Mouse (Mus musculus): ENCODE measurements around the gene Hspa1l.
"Not testable (repeated sequence)": the region's sequence is repeated elsewhere in the genome, so short reads cannot be mapped to it uniquely, and the experiment has no call there.

The Hspa1l gene

DNA sequence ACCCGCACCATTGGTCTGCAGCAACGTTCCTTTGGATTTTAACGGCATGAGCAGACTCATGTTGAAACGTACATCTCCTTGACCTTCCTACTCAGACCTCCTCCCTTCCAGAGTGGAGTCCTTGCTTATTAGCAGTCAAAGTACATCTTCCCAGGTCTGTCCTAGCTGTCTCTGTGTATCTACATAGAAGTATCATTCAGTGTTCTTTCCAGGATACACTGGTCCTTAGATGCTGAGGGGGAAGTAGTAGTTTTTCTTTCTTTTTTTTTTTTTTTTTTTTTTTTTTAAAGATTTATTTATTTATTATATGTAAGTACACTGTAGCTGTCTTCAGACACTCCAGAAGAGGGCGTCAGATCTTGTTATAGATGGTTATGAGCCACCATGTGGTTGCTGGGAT lies 33.4 kb downstream of the Hspa1l start:
- DNase-seq, result not testable (repeated sequence)

DNA sequence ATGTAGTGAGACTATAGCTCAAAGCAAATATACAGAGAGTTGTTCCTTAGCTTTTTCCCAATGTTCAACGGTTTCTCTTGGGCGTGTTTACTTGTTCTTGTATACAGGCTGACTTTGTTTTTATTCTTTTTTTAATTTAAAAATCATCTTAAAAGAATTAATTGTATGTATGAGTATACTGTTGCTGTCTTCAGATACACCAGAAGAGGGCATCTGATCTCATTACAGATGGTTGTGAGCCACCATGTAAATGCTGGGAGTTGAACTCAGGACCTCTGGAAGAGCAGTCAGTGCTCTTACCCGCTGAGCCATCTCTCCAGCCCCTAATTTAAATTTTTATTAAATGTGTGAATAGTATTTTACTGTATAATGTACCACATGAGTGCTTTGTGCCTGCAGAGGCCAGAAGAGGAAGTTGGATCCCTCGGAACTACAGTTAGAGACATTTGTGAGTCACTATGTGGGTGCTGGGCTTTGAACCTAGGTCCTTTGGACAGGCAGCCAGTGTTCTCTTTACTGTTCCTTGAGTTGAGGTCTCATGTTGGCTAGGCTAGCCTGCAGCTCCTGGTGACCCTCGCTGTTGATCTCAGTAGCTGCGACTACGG lies 35.0 kb downstream of the Hspa1l start:
- no peak for DNase-seq

DNA sequence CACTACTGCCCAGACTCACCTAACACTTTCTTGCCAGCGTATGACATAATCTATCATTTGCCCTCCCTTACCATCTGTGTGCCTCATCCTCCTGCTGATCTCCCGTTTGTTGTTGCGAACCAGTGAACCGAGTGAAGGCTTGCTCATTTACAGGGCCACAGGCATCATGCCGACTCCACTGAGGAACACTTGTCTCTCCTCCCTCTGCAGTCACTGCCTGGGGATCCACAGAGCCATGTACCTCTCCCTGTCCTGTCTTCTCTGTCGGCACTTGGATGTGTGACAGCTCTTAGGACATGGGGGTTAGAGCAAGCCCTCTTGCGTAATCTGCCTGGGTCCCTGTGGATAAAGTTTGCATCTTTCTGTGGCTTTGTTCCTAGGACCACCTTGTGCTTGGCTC lies 37.1 kb downstream of the Hspa1l start:
- no peak for DNase-seq

DNA sequence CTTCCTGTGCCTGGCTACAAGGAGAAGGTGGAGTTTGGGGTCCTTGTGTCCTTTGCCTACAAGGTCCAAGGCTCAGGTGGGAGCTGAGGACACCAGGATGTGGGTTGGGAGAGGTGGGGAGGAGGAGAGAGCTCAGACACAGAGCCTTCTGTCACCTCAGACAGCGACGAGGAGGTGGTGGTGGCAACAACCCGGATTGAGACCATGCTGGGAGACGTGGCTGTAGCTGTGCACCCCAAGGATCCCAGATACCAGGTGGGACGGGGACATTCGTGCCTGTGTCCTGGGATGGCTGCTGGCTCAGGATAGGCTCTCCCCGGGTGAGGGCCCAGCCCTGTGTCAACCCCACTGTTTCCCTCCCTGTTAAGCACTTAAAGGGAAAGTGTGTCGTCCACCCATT lies 38.9 kb downstream of the Hspa1l start:
- DNase-seq, result peak; percentile 2

DNA sequence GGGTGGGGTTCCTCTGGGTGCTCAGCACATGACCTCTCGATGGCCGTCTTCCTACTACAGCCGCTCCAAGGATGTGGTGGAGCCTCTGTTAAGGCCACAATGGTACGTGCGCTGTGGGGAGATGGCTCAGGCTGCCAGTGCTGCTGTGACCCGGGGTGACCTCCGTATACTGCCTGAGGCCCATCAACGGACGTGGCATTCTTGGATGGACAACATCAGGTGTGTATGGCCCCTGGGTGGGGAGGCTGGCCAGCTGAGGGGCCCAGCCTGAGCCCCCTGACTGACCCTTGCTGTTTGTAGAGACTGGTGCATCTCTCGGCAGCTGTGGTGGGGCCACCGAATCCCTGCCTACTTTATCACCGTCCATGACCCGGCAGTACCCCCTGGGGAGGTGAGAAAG lies 39.9 kb downstream of the Hspa1l start:
- DNase-seq, result no peak

DNA sequence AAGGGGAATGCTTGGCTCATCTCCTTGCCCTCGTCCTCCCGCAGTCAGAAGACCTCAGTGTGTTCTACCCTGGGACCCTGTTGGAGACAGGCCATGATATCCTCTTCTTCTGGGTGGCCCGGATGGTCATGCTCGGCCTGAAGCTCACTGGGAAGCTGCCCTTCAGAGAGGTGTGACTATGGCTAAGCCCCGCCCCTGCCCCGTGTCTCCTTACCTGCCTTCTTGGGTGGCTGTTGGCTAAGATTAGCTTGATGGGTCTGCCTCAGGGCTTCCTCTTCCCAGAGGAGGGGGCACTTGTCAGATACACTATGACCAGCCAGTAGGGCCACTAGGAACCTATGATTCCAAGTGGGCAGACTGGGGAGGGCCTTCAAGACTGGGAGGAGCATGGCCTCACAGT lies 40.7 kb downstream of the Hspa1l start:
- DNase-seq, result no peak

DNA sequence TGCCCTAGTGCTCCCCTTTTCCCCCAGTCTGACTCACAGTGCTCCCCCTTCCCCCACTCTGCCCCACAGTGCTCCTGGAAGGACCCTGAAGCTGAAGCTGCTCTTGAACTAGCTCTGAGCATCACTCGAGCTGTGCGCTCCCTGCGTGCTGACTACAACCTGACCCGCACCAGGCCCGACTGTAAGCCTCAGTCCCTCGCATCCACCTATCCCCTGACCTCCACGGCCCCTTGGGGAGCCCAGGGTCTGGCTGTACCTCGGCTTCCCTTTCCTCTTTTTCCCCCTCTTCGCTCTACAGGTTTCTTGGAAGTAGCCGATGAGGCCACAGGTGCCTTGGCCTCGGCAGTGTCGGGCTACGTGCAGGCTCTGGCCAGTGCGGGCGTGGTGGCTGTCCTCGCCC lies 42.8 kb downstream of the Hspa1l start:
- DNase-seq, result no peak

DNA sequence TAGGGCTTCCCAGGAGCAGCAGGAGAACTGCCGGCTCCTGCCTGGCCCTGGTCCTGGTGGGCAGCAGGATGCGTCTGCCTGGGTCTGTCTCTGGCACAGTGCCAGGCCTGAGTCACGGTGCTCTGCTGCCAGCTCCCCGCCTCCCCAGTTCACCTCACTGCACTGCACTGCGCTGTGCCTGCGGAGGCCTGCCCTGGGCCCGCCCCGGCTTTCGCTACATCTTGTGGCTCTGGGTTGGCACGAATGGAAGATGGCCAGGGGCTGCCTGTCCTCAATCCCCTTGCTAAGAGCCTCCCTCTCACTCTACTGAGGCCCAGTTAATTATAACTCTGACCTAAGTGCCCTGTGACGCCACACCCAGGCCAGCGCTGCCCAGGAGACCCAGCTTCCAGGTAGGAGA lies 43.9 kb downstream of the Hspa1l start, which contains the start of gene Vwa7:
Vwa7 (plus strand) TSS at position 204 of the 400 bp plus-strand sequence.
- no peak for DNase-seq

DNA sequence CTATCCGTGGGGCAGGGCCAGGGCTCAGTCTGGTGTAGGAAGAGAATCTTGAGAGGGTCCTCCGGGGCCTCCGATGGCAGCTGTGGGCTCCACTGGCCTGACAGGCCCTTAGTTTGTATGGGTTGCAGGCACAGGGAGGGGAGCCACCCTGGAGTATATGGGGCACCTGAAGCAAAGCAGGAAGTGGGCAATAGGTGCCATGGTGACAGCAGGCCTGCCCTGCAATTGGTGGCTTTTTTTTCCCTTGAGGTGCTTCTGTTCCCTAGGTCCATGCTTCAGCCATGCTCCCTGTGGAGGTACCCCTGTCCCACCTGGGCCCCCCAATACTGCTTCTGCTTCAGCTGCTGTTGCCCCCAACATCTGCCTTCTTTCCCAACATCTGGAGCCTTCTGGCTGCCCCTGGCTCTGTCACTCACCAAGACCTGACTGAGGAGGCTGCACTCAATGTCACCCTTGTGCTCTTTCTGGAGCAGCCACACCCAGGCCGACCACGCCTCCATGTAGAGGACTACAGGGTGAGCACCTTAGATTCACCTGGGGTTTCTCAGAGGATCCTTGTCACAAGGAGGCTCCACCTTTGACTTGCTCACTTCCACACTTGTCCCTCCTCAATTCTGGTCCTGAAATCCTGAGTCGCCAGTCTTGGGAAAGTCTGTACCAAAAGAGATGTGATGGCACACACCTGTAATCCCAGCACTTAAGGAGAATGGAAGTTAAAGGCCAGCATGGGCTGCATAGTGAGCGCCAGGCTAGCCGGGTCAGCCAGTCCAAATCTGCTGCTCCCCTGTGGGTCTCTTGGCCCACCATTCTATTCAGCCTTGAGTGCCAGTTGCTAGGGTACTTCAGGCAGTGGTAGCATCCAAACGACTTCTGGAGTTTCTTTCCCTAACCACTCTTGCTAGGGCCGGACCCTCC lies 44.5 kb downstream of the Hspa1l start:
- peak; percentile 47 for DNase-seq

DNA sequence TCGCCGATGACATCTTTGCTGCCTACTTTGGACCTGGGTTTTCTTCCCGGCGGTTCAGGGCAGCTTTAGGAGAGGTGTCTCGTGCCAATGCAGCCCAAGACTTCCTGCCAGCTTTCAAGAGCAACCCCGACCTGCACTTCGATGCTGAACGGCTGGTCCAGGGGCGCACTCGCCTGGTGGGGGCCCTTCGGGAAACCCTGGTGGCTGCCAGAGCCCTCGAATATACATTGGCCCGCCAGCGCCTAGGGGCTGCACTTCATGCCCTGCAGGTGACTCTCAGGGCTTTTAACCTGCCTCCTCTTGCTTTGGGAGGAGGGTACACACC lies 45.2 kb downstream of the Hspa1l start:
- no peak for DNase-seq

DNA sequence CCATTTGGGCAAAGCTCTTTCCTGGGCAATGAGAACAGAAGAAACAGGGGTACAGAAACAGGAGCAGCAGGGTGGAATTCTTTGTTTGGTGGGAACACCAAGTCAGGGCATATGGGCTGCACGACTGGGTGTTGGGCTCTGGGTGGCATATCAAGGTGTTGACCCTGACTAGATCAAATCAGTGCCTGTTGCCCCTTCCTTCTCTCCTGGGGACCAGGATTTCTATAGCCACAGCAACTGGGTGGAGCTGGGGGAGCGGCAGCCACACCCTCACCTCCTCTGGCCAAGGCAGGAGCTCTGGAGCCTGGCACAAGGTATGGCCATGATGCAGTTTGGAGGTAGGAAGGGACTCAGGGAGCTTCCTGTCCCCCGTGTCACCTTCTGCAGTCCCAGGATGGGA lies 45.7 kb downstream of the Hspa1l start:
- DNase-seq, result no peak

DNA sequence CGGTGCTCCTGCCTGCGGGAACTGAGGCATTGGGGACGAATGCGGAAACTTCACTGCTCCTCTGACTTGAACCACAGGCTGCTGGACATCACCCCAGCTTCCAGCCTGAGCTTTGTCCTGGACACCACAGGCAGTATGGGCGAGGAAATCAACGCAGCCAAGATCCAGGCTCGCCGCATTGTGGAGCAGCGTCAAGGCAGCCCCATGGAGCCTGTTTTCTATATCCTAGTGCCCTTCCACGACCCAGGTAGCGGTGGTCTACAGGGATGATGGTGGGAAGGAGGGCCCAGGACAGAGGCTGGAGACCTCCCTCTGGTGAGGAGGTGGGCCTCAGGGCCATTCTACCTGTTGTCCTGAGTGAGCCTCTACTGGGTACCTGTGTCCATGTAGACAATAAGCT lies 47.4 kb downstream of the Hspa1l start:
- no peak for DNase-seq

DNA sequence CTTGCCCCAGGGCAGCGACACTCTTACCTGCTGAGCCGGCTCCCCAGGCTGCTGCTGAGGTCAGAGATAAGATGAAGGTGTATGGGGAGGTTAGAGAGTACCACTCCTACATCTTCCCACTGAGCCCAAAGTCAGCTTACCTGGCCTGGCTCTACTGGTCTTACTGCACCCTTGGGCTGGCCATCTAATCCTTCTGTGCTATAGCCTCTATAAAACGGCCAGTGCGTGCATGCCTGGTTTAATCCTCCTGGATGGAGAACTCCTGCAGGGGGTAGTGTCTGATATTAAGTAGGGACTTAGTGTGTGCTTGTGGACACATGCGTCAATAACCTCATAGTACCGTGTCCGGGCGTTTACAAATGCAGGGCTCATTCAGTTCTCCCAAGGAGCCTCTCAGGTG lies 48.0 kb downstream of the Hspa1l start:
- DNase-seq, result no peak

DNA sequence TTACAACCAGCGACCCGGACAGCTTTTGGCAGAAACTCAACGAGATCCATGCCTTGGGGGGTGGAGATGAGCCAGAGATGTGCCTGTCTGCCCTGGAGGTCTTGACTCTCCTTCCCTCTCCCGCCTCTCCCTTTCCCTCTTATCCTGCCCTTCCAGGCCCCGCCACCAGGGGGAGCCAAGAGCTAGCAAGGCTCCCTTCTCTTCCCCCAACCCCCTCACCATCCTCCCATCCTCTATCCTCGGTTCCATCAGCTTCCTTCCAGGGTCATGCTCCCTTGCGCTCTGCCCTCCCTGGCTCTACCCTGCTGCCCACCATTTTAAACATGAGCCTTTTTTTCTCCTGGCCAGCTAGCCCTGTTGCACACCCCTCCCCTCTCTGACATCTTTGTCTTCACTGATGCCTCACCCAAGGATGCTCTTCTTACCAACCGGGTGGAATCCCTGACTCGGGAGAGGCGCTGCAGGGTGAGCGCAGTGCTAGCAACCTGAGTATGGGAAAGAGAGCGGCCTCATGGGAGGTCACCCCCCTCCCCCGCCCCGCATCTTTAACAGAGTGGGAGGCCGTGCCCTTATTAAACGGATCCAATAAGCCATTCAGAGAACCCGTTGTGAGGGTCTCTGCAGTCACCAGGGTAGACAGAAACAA lies 48.8 kb downstream of the Hspa1l start:
- DNase-seq, result peak; percentile 94

DNA sequence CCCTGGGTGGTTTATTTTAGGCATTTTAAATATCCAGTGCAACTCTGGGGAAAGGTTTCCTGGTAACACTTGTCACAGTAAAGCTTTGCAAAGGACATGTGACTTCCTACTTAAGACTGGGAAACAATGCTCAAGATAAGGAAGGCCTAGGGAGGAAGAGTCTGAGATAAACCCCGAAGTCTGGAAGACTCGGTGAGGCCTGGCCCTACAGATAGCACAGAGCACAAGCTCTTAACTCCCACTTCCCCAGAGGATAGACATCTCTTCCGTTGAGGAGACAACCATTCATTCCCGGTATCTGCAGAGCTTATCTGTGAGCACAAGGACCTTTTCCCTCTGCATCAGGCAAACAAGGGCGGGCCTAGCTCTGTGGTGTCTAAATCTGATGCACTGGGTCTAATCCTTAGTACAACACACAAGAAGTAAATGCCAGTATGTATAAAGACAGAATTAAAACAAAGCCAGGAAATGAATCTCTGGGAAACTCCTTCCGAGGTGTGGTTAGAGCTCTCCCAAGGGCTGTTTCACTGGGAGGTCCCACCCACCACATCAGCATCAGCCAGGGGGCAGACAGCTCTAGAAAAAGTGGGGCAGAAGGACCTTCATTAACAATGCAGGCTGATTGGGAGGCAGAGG lies 49.5 kb downstream of the Hspa1l start:
- no peak for DNase-seq

DNA sequence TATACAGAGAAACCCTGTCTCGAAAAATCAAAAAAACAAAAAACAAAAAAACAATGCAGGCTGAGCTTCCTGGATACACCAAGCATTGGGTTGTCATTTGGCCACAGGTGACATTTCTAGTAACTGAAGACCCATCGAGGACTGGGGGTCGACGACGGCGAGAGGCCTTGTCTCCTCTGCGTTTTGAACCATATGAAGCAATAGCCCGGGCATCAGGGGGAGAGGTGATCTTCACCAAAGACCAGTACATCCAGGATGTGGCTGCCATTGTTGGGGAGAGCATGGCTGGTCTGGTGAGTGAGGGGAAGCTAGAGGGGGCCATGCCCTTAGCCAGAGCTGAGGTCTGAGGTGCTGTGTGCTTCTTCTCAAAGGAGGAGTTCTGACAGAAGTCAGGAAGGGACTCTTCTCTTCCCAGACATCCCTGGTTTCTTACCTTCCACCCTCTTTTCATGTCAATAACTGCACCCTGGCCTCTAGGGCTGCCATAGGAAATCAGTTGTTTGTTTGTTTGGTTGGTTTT lies 50.1 kb downstream of the Hspa1l start:
- no peak for DNase-seq

DNA sequence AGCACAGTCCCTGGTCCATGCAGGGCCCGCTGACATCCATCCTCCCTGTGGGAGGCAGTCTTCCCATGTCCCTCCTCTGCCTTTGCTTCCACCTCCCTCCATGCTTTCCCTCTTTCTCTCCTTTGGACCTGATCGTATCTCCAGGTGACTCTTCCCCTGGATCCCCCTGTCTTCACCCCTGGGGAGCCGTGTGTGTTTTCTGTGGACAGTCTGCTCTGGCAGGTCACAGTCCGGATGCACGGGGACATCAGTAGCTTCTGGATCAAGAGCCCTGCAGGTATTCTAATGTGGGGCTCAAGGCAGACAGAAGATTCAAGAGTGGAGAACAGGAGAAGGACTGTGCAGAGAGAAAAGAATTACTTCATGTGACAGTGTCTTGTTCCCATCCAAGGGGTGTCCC lies 50.7 kb downstream of the Hspa1l start:
- no peak for DNase-seq

DNA sequence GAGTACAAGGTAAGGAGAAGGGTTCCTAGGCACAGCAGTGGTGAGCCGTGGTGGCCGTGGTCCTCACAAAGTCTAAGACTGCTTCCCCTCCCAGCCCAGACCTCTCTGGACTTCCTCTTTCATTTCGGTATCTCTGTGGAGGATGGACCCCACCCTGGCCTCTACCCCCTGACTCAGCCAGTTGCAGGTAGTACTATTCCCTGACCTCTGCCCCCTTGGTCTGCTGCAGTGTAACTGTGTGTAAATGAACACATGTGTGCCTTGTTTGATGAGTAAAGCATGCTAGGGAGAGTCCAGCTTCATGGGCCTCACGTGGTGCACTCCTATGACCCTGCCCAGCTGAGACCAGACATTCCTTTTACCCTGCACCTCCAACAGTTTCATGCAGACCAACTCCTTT lies 51.3 kb downstream of the Hspa1l start:
- no peak for DNase-seq

DNA sequence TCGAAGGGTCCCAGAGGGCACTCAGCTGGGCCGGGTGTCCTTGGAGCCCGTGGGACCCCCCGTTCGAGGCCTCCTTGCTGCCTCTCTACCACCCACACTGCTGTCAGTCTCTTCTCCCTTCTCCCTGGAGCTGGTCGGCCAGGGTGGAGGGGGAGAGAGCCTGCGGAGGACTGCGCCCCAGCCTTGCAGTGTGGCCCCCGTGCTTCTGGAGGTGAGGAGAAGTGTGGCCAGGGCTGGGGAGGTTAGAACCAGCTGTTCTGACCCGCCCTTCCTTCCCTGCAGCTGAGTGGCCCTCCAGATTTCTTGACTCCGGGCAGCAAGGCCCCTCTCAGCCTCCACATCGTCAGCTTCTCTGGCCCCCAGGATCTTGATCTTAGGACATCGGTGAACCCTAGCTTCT lies 51.8 kb downstream of the Hspa1l start:
- no peak for DNase-seq

DNA sequence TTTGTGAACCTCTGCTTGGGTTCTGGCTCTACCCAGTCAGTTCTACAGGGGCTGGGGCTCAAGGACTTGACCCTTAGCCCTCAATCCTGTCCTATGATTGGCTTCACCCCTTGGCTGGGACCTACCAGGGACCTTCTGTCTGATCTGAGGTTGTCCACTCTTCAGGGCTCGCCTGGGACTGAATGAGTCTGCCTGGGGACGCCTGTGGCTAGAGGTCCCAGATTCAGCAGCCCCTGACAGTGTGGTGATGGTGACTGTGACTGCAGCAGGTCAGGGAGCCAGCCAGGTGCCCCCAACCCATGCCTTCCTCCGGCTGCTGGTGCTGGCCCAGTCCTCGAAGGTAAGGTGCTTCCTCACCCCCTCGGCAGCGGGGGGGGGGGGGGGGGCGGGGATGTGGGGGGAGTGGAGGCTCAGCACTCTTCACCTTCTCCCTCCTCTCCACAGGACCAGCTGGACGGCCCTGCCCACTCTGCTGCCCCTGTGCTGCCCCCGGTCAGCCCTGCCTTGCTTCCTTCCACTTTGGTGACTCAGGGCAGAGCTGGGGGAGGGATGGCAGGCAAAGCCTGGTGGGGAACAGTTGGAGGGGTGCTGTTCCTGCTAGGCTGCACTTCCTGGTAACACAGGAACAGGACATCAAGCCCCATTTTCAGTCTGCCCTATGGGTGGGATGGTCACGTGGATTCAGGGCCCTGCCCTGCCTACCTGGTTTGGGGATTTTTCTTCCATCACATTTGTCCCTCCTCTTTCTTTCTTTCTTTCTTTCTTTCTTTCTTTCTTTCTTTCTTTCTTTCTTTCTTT lies 52.4 kb downstream of the Hspa1l start:
- no peak for DNase-seq

DNA sequence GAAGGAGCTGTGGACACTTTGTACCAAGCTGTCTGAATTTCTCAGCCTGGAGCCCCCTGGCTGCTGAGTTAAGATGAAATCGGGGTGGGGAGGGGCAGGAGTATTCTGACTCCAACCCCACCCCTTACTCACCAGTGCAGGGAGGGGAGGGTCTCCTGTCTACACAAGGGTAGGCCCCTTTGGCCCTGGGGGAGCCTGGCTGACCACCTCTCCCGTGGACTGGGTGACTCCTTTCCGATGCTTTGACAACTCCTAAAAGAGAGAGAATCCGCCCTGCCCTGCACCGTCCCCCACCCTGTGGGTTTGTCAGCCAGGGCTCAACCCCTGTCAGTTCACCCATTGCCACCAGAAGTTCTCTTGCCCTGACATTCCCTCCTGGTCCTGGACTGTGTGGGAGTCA lies 53.7 kb downstream of the Hspa1l start:
- no peak for DNase-seq

DNA sequence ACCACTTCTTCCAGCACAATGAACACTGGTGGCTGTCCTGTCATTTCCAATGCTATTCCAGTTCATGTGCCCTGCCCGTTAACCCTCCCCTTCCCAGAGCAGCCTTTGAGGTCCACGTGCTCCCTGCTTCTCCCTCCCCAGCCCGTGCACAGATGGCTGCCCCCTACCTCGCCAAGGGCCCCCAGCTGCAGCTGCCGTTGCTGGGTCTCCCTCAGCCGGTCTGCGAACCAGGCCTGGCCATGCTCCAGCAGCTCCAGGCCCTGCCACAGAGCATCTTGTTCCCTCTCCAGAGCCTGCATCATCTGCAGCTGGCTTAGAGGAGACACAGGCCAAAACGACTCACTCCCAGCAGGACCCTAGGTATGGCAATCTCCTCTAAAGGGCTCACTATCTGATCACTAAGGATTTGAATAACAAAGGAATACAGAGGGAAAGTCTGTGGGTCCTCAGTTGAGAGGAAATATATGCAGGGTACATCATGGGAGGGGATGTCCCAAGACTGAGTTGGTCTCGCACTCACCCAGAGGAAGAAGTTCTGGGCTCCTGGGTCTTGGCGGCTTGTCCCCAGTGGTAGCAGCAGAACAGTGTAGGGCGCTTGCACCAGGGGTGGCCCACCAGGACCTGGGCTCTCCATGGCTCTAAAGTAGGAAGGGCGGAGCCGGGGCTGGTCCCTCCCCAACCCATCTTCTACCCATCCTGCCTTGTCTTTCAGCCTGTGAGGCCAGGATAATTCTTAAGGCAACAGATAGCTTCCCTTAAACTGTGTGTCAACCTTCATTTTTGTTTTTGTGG lies 55.0 kb downstream of the Hspa1l start, which contains the start of gene Sapcd1:
Sapcd1 (minus strand) TSS at position 740 of the 792 bp plus-strand sequence.
- peak; percentile 39 for DNase-seq
